Mouse (Mus musculus): ENCODE results near the gene Fmnl1. TPM values are rescaled to one million over a fixed set of nuclear protein-coding genes. Genes with fewer than 3 reads are reported as not detected.

The Fmnl1 gene
- polyA plus RNA-seq (2011; ENCODE audit: insufficient read length, low read depth, missing spikeins), result 1.1 TPM in 1 of 2 replicates, not detected in the other

- Histone ChIP-seq H3K4me3 (ENCODE audit: insufficient read depth, low read length) (peak within 1 kb of the TSS; percentile 22), H3K4me1 (ENCODE audit: control insufficient read depth, insufficient read depth, low read length) (no peaks in the 10 kb centered on the region), H3K27ac (ENCODE audit: insufficient read depth, low read length) (no peak within 1 kb of the TSS)
- no peak for TF ChIP-seq CTCF (IDR thresholded peaks at IDR 0.05; ENCODE audit: borderline replicate concordance, insufficient read depth, low read length)
- TF ChIP-seq POLR2A (IDR thresholded peaks at IDR 0.05; ENCODE audit: low read depth, low read length), result no peak
Measured at GRCm38 (mm10) chr11:103170494-103171285, at the start of gene Fmnl1. Fmnl1 (plus strand) TSS chr11:103171107.

- TF ChIP-seq POLR2A (IDR thresholded peaks at IDR 0.05; ENCODE audit: low read depth, low read length) (peak; percentile 54), CTCF (IDR thresholded peaks at IDR 0.05; ENCODE audit: borderline replicate concordance, insufficient read depth, low read length) (no peak)
- peaks cover 6% of the 10 kb centered on the region; the same call in 1 of the 2 replicates for H3K4me1 ChIP-seq (ENCODE audit: control insufficient read depth, insufficient read depth, low read length)
- H3K27ac ChIP-seq (ENCODE audit: insufficient read depth, low read length), result peak within 1 kb of the TSS; percentile 87
- H3K4me3 ChIP-seq (ENCODE audit: insufficient read depth, low read length), result peak within 1 kb of the TSS; percentile 90
Measured at GRCm38 (mm10) chr11:103131701-103132575, 39.0 kb upstream of the Fmnl1 start, which contains the start of gene Hexim2. Hexim2 (plus strand) TSS chr11:103132429.

- peak overlapping the region; percentile 90 for H3K4me3 ChIP-seq (ENCODE audit: insufficient read depth, low read length)
- TF ChIP-seq POLR2A (IDR thresholded peaks at IDR 0.05; ENCODE audit: low read depth, low read length) (peak; percentile 87), CTCF (IDR thresholded peaks at IDR 0.05; ENCODE audit: borderline replicate concordance, insufficient read depth, low read length) (no peak)
- peak overlapping the region; percentile 87 for H3K27ac ChIP-seq (ENCODE audit: insufficient read depth, low read length)
- peaks cover 6% of the 10 kb centered on the region; the same call in 1 of the 2 replicates for H3K4me1 ChIP-seq (ENCODE audit: control insufficient read depth, insufficient read depth, low read length)
Measured at GRCm38 (mm10) chr11:103132576-103133455, 38.1 kb upstream of the Fmnl1 start.

- Histone ChIP-seq H3K4me1 (ENCODE audit: control insufficient read depth, insufficient read depth, low read length) (peaks cover 6% of the 10 kb centered on the region; the same call in 1 of the 2 replicates), H3K4me3 (ENCODE audit: insufficient read depth, low read length) (0 out of 2 replicates have a peak overlapping the region, but pooled peaks have one; percentile 3), H3K27ac (ENCODE audit: insufficient read depth, low read length) (peak overlapping the region; percentile 53)
- no peak for TF ChIP-seq POLR2A (IDR thresholded peaks at IDR 0.05; ENCODE audit: low read depth, low read length)
- no peak for TF ChIP-seq CTCF (IDR thresholded peaks at IDR 0.05; ENCODE audit: borderline replicate concordance, insufficient read depth, low read length)
Measured at GRCm38 (mm10) chr11:103133456-103134185, 37.3 kb upstream of the Fmnl1 start.

- Histone ChIP-seq H3K4me1 (ENCODE audit: control insufficient read depth, insufficient read depth, low read length) (peaks cover 6% of the 10 kb centered on the region; the same call in 1 of the 2 replicates), H3K4me3 (ENCODE audit: insufficient read depth, low read length) (no peak overlapping the region), H3K27ac (ENCODE audit: insufficient read depth, low read length) (peak overlapping the region; percentile 53; the same call in 1 of the 2 replicates)
- no peak for TF ChIP-seq CTCF (IDR thresholded peaks at IDR 0.05; ENCODE audit: borderline replicate concordance, insufficient read depth, low read length)
Measured at GRCm38 (mm10) chr11:103134221-103134620, 36.7 kb upstream of the Fmnl1 start.

- peaks cover 6% of the 10 kb centered on the region; the same call in 1 of the 2 replicates for H3K4me1 ChIP-seq (ENCODE audit: control insufficient read depth, insufficient read depth, low read length)
- H3K27ac ChIP-seq (ENCODE audit: insufficient read depth, low read length), result no peak overlapping the region
- no peak overlapping the region for H3K4me3 ChIP-seq (ENCODE audit: insufficient read depth, low read length)
- TF ChIP-seq CTCF (IDR thresholded peaks at IDR 0.05; ENCODE audit: borderline replicate concordance, insufficient read depth, low read length) (no peak), POLR2A (IDR thresholded peaks at IDR 0.05; ENCODE audit: low read depth, low read length) (no peak)
Measured at GRCm38 (mm10) chr11:103136039-103136577, 34.8 kb upstream of the Fmnl1 start.

GRCm38 (mm10) chr11:103139951-103140762 is 30.8 kb upstream of the Fmnl1 start:
- TF ChIP-seq CTCF (IDR thresholded peaks at IDR 0.05; ENCODE audit: borderline replicate concordance, insufficient read depth, low read length), result no peak
- TF ChIP-seq POLR2A (IDR thresholded peaks at IDR 0.05; ENCODE audit: low read depth, low read length), result peak; percentile 19; the same call in 1 of the 2 replicates
- Histone ChIP-seq H3K4me3 (ENCODE audit: insufficient read depth, low read length) (no peak overlapping the region), H3K27ac (ENCODE audit: insufficient read depth, low read length) (peak overlapping the region; percentile 84), H3K4me1 (ENCODE audit: control insufficient read depth, insufficient read depth, low read length) (peaks cover 14% of the 10 kb centered on the region)

Data from embryonic fibroblast, embryonic 13.5 days (primary cell).